Mouse (Mus musculus) thymus, postnatal 14 days (tissue): ENCODE measurements around the gene Nrl.
A peak's percentile ranks its signal among the peaks of the same experiment; 100 is the strongest.

Experiments
- DNase-seq: peaks from one replicate; pipeline ENCODE4 v3.0.0; 2021

Gene Nrl

GRCm38 (mm10) chr14:55524785-55525184, at the start of gene Nrl:
Gene Nrl (minus strand): TSS chr14:55524981.
- DNase-seq = no peak

GRCm38 (mm10) chr14:55571760-55572159, 47.0 kb upstream of the Nrl start:
- no peak for DNase-seq

GRCm38 (mm10) chr14:55570588-55570987, 45.8 kb upstream of the Nrl start:
- DNase-seq = no peak

- no peak for DNase-seq
Measured at GRCm38 (mm10) chr14:55567496-55567895, 42.7 kb upstream of the Nrl start.

GRCm38 (mm10) chr14:55565748-55566147, 41.0 kb upstream of the Nrl start:
- no peak for DNase-seq

- DNase-seq = no peak
Measured at GRCm38 (mm10) chr14:55563249-55563648, 38.5 kb upstream of the Nrl start.

- no peak for DNase-seq
Measured at GRCm38 (mm10) chr14:55561860-55562259, 37.1 kb upstream of the Nrl start.

- DNase-seq = peak; percentile 98
Measured at GRCm38 (mm10) chr14:55560202-55561073, 35.7 kb upstream of the Nrl start, which contains the start of gene A730061H03Rik. Gene A730061H03Rik (minus strand): TSS chr14:55560406.

GRCm38 (mm10) chr14:55559799-55560201, 35.0 kb upstream of the Nrl start, which contains the start of gene Dcaf11:
Gene Dcaf11 (plus strand): TSS chr14:55560006.
- DNase-seq = peak; percentile 91

GRCm38 (mm10) chr14:55558740-55559448, 34.1 kb upstream of the Nrl start:
- DNase-seq = no peak

GRCm38 (mm10) chr14:55557587-55557986, 32.8 kb upstream of the Nrl start:
- DNase-seq = no peak

- peak; percentile 71 for DNase-seq
Measured at GRCm38 (mm10) chr14:55557003-55557402, 32.2 kb upstream of the Nrl start.

GRCm38 (mm10) chr14:55555788-55556187, 31.0 kb upstream of the Nrl start:
- no peak for DNase-seq

GRCm38 (mm10) chr14:55554635-55555034, 29.9 kb upstream of the Nrl start:
- no peak for DNase-seq

GRCm38 (mm10) chr14:55551794-55552193, 27.0 kb upstream of the Nrl start:
- no peak for DNase-seq

GRCm38 (mm10) chr14:55551347-55551746, 26.6 kb upstream of the Nrl start:
- no peak for DNase-seq

GRCm38 (mm10) chr14:55550191-55550590, 25.4 kb upstream of the Nrl start:
- DNase-seq = no peak

- no peak for DNase-seq
Measured at GRCm38 (mm10) chr14:55544334-55544733, 19.6 kb upstream of the Nrl start.

- no peak for DNase-seq
Measured at GRCm38 (mm10) chr14:55542268-55542667, 17.5 kb upstream of the Nrl start.

- peak; percentile 30 for DNase-seq
Measured at GRCm38 (mm10) chr14:55540787-55541321, 16.1 kb upstream of the Nrl start.

- peak; percentile 35 for DNase-seq
Measured at GRCm38 (mm10) chr14:55540067-55540786, 15.4 kb upstream of the Nrl start, which contains the start of gene Pck2. Gene Pck2 (plus strand): TSS chr14:55540266.

GRCm38 (mm10) chr14:55536116-55536745, 11.4 kb upstream of the Nrl start:
- peak; percentile 46 for DNase-seq
